Mouse (Mus musculus): ENCODE results near the gene Trp53i13. TPM values are rescaled to one million over a fixed set of nuclear protein-coding genes. Genes with fewer than 3 reads are reported as not detected.

Gene Trp53i13
- polyA plus RNA-seq, 1 experiment = 46.8 TPM

DNA sequence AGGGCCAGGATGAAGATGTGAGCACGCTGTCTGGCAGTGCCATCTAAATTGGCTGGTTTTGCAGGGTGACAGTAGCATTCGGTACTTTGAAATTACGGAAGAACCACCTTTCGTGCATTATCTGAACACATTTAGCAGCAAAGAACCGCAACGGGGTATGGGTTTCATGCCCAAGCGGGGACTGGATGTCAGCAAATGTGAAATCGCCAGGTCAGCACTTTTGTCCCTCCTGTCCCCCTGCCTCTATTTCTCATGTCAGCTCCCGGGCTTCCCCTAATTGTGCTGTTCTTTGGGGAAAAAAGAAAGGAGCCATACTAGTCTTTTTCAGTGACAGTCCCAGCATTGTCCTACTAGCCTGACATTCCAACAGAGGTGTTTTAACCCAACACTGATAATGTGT, 47.4 kb downstream of the Trp53i13 start:
- TF ChIP-seq POLR2A (IDR thresholded peaks at IDR 0.05; ENCODE audit: low read depth, low read length) = no peak
- no peak for TF ChIP-seq CTCF (IDR thresholded peaks at IDR 0.05; ENCODE audit: extremely low read depth, insufficient read length, insufficient replicate concordance, low read depth, low read length)
- Histone ChIP-seq H3K4me3 (ENCODE audit: low read depth, low read length) (no peak overlapping the region), H3K27ac (ENCODE audit: insufficient read depth, low read depth, low read length) (no peak overlapping the region), H3K27me3 (ENCODE audit: control insufficient read depth, insufficient read depth, low read length) (0 out of 2 replicates have a peak, but pooled peaks cover 5% of the 10 kb centered on the region), H3K4me1 (ENCODE audit: control insufficient read depth, insufficient read depth, insufficient read length, low read length) (peaks cover 6% of the 10 kb centered on the region), H3K36me3 (ENCODE audit: control insufficient read depth, insufficient read depth, low read length) (no peaks in the 10 kb centered on the region; the same call in 1 of the 2 replicates)
- 89% methylated on average over 9 of the region's 9 CpGs for WGBS

DNA sequence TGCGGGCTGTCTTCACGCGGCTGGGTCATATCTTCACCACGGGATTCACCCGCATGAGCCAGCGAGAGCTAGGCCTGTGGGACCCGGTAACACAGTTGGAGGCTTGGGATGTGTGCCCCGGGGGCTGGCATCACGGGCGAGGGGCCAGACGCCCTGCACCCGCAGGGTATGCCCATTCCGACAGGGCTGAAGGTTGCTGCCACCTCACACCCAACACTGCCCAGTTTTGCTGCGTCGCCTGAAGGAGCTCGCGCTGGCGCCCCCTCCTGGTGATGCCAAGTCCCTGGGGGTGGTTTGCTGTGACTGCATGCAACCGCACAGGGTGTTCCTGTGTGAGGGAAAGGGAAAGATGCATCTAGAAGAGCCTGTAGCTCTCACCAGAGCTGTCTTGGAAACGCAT, 48.0 kb downstream of the Trp53i13 start:
- no peaks in the 10 kb centered on the region; the same call in 1 of the 2 replicates for H3K36me3 ChIP-seq (ENCODE audit: control insufficient read depth, insufficient read depth, low read length)
- peaks cover 7% of the 10 kb centered on the region for H3K4me1 ChIP-seq (ENCODE audit: control insufficient read depth, insufficient read depth, insufficient read length, low read length)
- H3K27ac ChIP-seq (ENCODE audit: insufficient read depth, low read depth, low read length) = no peak overlapping the region
- H3K27me3 ChIP-seq (ENCODE audit: control insufficient read depth, insufficient read depth, low read length) = peaks cover 8% of the 10 kb centered on the region; the same call in 1 of the 2 replicates
- TF ChIP-seq CTCF (IDR thresholded peaks at IDR 0.05; ENCODE audit: extremely low read depth, insufficient read length, insufficient replicate concordance, low read depth, low read length) (peak; percentile 78), POLR2A (IDR thresholded peaks at IDR 0.05; ENCODE audit: low read depth, low read length) (no peak)
- H3K4me3 ChIP-seq (ENCODE audit: low read depth, low read length) = peak overlapping the region; percentile 24
- 11% methylated on average over 20 of the region's 20 CpGs for WGBS

DNA sequence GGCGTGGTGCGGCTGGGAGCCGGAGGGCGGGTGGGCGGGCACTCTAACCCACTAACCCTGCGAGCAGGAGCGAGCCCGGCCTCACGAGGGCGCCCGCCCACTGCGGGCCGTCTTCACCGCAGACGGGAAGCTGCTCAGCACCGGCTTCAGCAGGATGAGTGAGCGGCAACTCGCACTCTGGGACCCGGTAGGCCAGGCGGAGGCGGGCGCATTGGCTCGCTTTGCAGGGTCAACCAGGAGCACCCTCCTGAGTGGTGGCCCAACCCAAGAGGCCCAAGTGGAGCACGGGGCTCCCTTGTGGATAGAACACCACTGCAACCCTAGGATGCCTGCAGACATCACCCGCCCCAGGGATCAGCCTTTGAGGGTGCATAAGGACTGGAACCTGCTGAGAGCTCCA, 48.6 kb downstream of the Trp53i13 start:
- 4% methylated on average over 25 of the region's 25 CpGs for whole genome bisulfite sequencing
- H3K36me3 ChIP-seq (ENCODE audit: control insufficient read depth, insufficient read depth, low read length) = no peaks in the 10 kb centered on the region; the same call in 1 of the 2 replicates
- H3K4me1 ChIP-seq (ENCODE audit: control insufficient read depth, insufficient read depth, insufficient read length, low read length) = peaks cover 10% of the 10 kb centered on the region
- H3K4me3 ChIP-seq (ENCODE audit: low read depth, low read length) = peak overlapping the region; percentile 26
- no peak overlapping the region for H3K27ac ChIP-seq (ENCODE audit: insufficient read depth, low read depth, low read length)
- TF ChIP-seq POLR2A (IDR thresholded peaks at IDR 0.05; ENCODE audit: low read depth, low read length) = no peak
- TF ChIP-seq CTCF (IDR thresholded peaks at IDR 0.05; ENCODE audit: extremely low read depth, insufficient read length, insufficient replicate concordance, low read depth, low read length) = peak; percentile 64
- H3K27me3 ChIP-seq (ENCODE audit: control insufficient read depth, insufficient read depth, low read length) = peaks cover 13% of the 10 kb centered on the region

DNA sequence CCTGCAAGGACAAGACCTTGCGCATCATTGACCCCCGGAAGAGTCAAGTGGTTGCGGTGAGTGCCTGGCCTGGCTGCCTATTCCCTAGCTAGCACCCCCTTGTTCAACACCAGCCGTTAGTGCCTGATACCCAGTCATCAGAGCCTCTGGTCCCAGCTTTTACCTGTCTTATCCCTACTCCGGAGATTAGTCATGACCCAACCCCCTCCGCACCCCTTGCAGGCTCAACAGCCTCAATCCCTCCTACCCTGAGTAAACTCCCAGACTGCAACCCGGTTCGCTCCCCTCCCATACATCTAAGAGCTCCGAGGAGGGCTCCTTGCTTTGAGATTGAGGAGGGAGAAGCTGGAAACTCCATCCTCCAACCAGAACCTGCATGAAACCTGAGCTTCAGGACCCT, 49.2 kb downstream of the Trp53i13 start:
- peaks cover 18% of the 10 kb centered on the region for H3K27me3 ChIP-seq (ENCODE audit: control insufficient read depth, insufficient read depth, low read length)
- H3K4me3 ChIP-seq (ENCODE audit: low read depth, low read length) = no peak overlapping the region
- H3K4me1 ChIP-seq (ENCODE audit: control insufficient read depth, insufficient read depth, insufficient read length, low read length) = peaks cover 10% of the 10 kb centered on the region
- no peak overlapping the region for H3K27ac ChIP-seq (ENCODE audit: insufficient read depth, low read depth, low read length)
- TF ChIP-seq CTCF (IDR thresholded peaks at IDR 0.05; ENCODE audit: extremely low read depth, insufficient read length, insufficient replicate concordance, low read depth, low read length) (no peak), POLR2A (IDR thresholded peaks at IDR 0.05; ENCODE audit: low read depth, low read length) (no peak)
- no peaks in the 10 kb centered on the region; the same call in 1 of the 2 replicates for H3K36me3 ChIP-seq (ENCODE audit: control insufficient read depth, insufficient read depth, low read length)
- WGBS = 45% methylated on average over 9 of the region's 9 CpGs

DNA sequence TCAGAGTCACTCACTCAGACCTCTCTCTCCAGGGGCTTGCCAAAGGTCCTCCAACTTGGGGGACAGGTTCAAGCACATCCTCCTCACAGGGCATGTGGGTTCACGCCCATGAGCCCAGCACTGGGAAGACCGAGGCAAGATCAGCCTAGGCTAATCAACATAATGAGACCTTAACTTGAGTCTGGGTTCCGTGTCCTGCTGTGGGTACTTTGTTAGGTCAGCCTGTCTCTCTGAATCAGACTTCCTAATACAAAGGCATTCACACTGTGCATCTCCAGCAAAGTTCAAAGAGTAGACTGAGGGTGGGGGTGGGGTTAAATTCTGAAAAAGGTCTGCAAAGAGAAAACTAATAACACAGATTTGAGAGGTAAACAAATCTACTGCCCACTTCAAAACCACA, 50.7 kb downstream of the Trp53i13 start:
- Histone ChIP-seq H3K4me1 (ENCODE audit: control insufficient read depth, insufficient read depth, insufficient read length, low read length) (peaks cover 10% of the 10 kb centered on the region), H3K36me3 (ENCODE audit: control insufficient read depth, insufficient read depth, low read length) (no peaks in the 10 kb centered on the region), H3K4me3 (ENCODE audit: low read depth, low read length) (no peak overlapping the region), H3K27me3 (ENCODE audit: control insufficient read depth, insufficient read depth, low read length) (peaks cover 18% of the 10 kb centered on the region), H3K27ac (ENCODE audit: insufficient read depth, low read depth, low read length) (no peak overlapping the region)
- 78% methylated on average over 3 of the region's 3 CpGs for WGBS
- TF ChIP-seq CTCF (IDR thresholded peaks at IDR 0.05; ENCODE audit: extremely low read depth, insufficient read length, insufficient replicate concordance, low read depth, low read length) (no peak), POLR2A (IDR thresholded peaks at IDR 0.05; ENCODE audit: low read depth, low read length) (no peak)

DNA sequence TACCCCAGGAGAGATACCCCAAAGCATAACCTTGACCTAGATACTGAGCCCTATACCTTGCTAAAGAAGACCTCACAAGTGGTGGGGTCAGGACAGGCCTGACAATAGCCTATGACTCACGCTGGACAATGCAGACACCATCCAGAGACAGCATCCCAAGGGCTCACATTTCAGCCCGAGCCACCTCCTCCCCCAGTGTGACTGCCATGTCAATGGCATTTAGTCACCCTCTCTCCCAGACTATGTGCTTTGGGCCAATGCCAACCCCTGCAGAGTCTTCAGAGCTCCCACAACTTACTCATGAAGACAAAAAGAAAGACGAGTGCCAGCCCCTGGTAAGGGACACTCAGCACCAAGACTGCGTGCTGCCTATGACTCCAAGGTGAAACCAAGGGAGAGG, 51.1 kb downstream of the Trp53i13 start:
- TF ChIP-seq POLR2A (IDR thresholded peaks at IDR 0.05; ENCODE audit: low read depth, low read length) = no peak
- no peak for TF ChIP-seq CTCF (IDR thresholded peaks at IDR 0.05; ENCODE audit: extremely low read depth, insufficient read length, insufficient replicate concordance, low read depth, low read length)
- WGBS = 52% methylated on average over 4 of the region's 4 CpGs
- Histone ChIP-seq H3K4me3 (ENCODE audit: low read depth, low read length) (no peak overlapping the region), H3K27me3 (ENCODE audit: control insufficient read depth, insufficient read depth, low read length) (peaks cover 18% of the 10 kb centered on the region), H3K4me1 (ENCODE audit: control insufficient read depth, insufficient read depth, insufficient read length, low read length) (peaks cover 10% of the 10 kb centered on the region), H3K27ac (ENCODE audit: insufficient read depth, low read depth, low read length) (no peak overlapping the region), H3K36me3 (ENCODE audit: control insufficient read depth, insufficient read depth, low read length) (no peaks in the 10 kb centered on the region)

DNA sequence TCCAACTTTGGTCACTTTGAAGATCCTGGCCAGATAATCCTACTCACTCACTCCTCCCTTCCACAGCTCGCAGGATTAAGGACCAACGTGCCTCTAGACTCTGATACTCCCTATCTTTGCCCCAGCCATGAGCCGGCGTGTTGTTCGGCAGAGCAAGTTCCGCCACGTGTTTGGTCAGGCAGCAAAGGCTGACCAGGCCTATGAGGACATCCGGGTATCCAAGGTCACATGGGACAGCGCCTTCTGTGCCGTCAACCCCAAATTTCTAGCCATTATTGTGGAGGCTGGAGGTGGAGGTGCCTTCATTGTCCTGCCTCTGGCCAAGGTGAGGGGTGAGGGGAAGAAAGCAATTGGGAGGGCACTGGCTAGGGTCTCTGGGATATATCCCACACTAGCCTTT, 52.0 kb downstream of the Trp53i13 start:
- WGBS = 76% methylated on average over 10 of the region's 10 CpGs

More for the DNA sequence above, 52.0 kb downstream of the Trp53i13 start:
- Histone ChIP-seq H3K4me1 (ENCODE audit: control insufficient read depth, insufficient read depth, insufficient read length, low read length) (peaks cover 10% of the 10 kb centered on the region), H3K36me3 (ENCODE audit: control insufficient read depth, insufficient read depth, low read length) (no peaks in the 10 kb centered on the region), H3K4me3 (ENCODE audit: low read depth, low read length) (no peak overlapping the region), H3K27ac (ENCODE audit: insufficient read depth, low read depth, low read length) (no peak overlapping the region), H3K27me3 (ENCODE audit: control insufficient read depth, insufficient read depth, low read length) (peaks cover 18% of the 10 kb centered on the region)
- TF ChIP-seq CTCF (IDR thresholded peaks at IDR 0.05; ENCODE audit: extremely low read depth, insufficient read length, insufficient replicate concordance, low read depth, low read length) (no peak), POLR2A (IDR thresholded peaks at IDR 0.05; ENCODE audit: low read depth, low read length) (no peak)

All from small intestine, adult 2 months (tissue).